ENCODE assay signal across 9 mouse cellular contexts in the genomic region with DNA sequence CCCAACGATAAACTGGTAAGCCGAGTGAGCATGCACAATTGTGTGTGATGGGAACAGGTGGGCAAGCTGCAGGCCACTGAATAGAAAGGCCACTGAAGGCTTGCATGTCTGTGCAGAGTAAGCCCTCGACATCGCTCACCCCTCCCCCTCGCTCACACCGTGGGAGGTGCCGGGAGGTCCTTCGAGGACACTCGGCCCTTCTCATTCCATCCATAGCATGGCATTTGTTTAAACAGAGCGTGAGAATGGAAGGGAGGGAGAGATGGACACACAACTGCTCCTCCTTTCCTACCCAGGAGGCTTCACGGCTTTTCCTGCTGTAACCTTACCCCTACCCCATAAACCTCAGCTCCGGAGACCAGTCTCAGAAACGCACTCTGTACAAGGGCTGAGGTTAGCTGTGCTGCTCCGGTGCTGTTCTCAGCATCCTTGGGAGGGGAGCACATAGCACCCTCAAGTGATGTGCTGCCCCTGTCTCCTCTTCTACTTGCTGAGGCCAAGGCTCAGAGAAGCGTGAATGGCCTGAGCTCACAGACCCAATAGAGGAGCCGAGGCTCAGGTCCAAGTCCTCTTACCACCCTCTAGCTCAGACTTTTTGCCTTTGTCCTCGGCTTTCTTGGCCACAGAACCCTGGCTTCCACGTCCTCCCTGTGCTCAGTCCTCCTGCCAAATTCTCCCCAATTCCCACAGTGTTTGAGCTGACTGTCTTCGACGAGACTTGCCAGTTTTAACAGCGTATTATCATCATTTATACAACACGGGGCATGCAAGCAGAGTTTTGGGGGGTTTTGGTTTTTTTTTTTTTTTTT. TPM values are rescaled to one million over a fixed set of nuclear protein-coding genes. Genes with fewer than 3 reads are reported as not detected.
DNase-seq lines count a peak whose midpoint lies in the region; ATAC-seq and TF ChIP-seq lines count a peak whose summit lies in the region.
"Had no signal": no experiment of that assay in that cellular context is flagged by ENCODE, and none has a peak within 500 bp of the region (broad histone marks: within the 10 kb centered on the region; RNA-seq: fewer than 3 reads in every experiment).

No protein-coding gene starts in this region.

- peak; percentile 94 for DNase-seq in heart, adult 11 months
- DNase-seq in stomach, postnatal 0 days (ENCODE audit: low spot score), result no peak
- peak; percentile 32 to 59 for DNase-seq in heart, postnatal 10 days
- DNase-seq in lung, postnatal 14 days, result peak; percentile 32
- no peak for DNase-seq in spleen, adult 12 weeks (ENCODE audit: low spot score)
- no peak for DNase-seq in thymus, postnatal 25 days

- no peak overlapping the region for H3K9ac ChIP-seq in heart, embryonic 11.5 days (ENCODE audit: low read depth, low read length)
- H3K9ac ChIP-seq in stomach, embryonic 16.5 days (ENCODE audit: low read length), result no peak overlapping the region
- H3K9ac ChIP-seq in stomach, postnatal 0 days (ENCODE audit: low read length), result no peak overlapping the region
- H3K9ac ChIP-seq: neural tube, embryonic 13.5 days had no signal

- no peak overlapping the region for H3K27ac ChIP-seq in heart, embryonic 11.5 days (ENCODE audit: low read depth, low read length)
- H3K27ac ChIP-seq in stomach, embryonic 16.5 days (ENCODE audit: low read length), result no peak overlapping the region
- no peak overlapping the region for H3K27ac ChIP-seq in stomach, postnatal 0 days (replicated peaks)
- H3K27ac ChIP-seq: neural tube, embryonic 13.5 days had no signal

- no peak for TF ChIP-seq CTCF in stomach, postnatal 0 days (IDR thresholded peaks at IDR 0.05; ENCODE audit: low read depth)

- no peak overlapping the region for H3K4me3 ChIP-seq in heart, embryonic 11.5 days (ENCODE audit: low read depth, low read length)
- H3K4me3 ChIP-seq in stomach, embryonic 16.5 days (replicated peaks; ENCODE audit: low read length), result no peak overlapping the region
- no peak overlapping the region for H3K4me3 ChIP-seq in stomach, postnatal 0 days (ENCODE audit: low read depth, low read length)
- H3K4me3 ChIP-seq: neural tube, embryonic 13.5 days had no signal

- no peaks in the 10 kb centered on the region for H3K9me3 ChIP-seq in heart, embryonic 11.5 days (replicated peaks; ENCODE audit: control insufficient read depth, low read length)
- no peaks in the 10 kb centered on the region for H3K9me3 ChIP-seq in stomach, embryonic 16.5 days (replicated peaks; ENCODE audit: control insufficient read depth, low read length)
- H3K9me3 ChIP-seq in stomach, postnatal 0 days (ENCODE audit: control insufficient read depth, low read length), result no peaks in the 10 kb centered on the region
- H3K9me3 ChIP-seq: neural tube, embryonic 13.5 days had no signal

- H3K4me1 ChIP-seq in heart, embryonic 11.5 days (ENCODE audit: control insufficient read depth, insufficient read depth, low read length), result peaks cover 13% of the 10 kb centered on the region
- H3K4me1 ChIP-seq in stomach, embryonic 16.5 days (ENCODE audit: control insufficient read depth, insufficient read depth, low read length), result peaks cover 3% of the 10 kb centered on the region; the same call in 1 of the 2 replicates
- H3K4me1 ChIP-seq in stomach, postnatal 0 days (replicated peaks; ENCODE audit: control insufficient read depth, insufficient read depth), result no peaks in the 10 kb centered on the region

- intact Hi-C loops in heart, postnatal 10 days (cut with DNase I), result no loop called here

- no peak overlapping the region for H3K4me2 ChIP-seq in heart, embryonic 11.5 days
- H3K4me2 ChIP-seq in stomach, embryonic 16.5 days (ENCODE audit: low read depth, low read length), result 0 out of 2 replicates have a peak overlapping the region, but pooled peaks have one; percentile 5
- H3K4me2 ChIP-seq in stomach, postnatal 0 days (replicated peaks; ENCODE audit: low read depth), result no peak overlapping the region
- H3K4me2 ChIP-seq: neural tube, embryonic 13.5 days had no signal

- no peaks in the 10 kb centered on the region for H3K27me3 ChIP-seq in heart, embryonic 11.5 days (ENCODE audit: control insufficient read depth, insufficient read depth, low read length)
- H3K27me3 ChIP-seq in stomach, embryonic 16.5 days (ENCODE audit: control insufficient read depth, insufficient read depth, low read length), result no peaks in the 10 kb centered on the region
- no peaks in the 10 kb centered on the region for H3K27me3 ChIP-seq in stomach, postnatal 0 days (ENCODE audit: control insufficient read depth, insufficient read depth, low read length)
- H3K27me3 ChIP-seq: neural tube, embryonic 13.5 days had no signal

- no peak for ATAC-seq in heart, embryonic 11.5 days (replicated peaks; ENCODE audit: insufficient number of reproducible peaks, low FRiP score, low TSS enrichment)
- ATAC-seq in stomach, embryonic 16.5 days (ENCODE audit: insufficient read depth, low FRiP score), result no peak
- no peak; the same call in 1 of the 2 replicates for ATAC-seq in stomach, postnatal 0 days (ENCODE audit: low FRiP score, low TSS enrichment)

- TF ChIP-seq EP300 in stomach, postnatal 0 days (optimal IDR thresholded peaks at IDR 0.05), result no peak

- no peaks in the 10 kb centered on the region for H3K36me3 ChIP-seq in heart, embryonic 11.5 days (ENCODE audit: control insufficient read depth, insufficient read depth, low read length)
- no peaks in the 10 kb centered on the region for H3K36me3 ChIP-seq in stomach, embryonic 16.5 days (ENCODE audit: control insufficient read depth, insufficient read depth, low read length)
- H3K36me3 ChIP-seq in stomach, postnatal 0 days (ENCODE audit: control insufficient read depth, insufficient read depth, low read length), result no peaks in the 10 kb centered on the region
- H3K36me3 ChIP-seq: neural tube, embryonic 13.5 days had no signal

- WGBS in heart, embryonic 11.5 days (ENCODE audit: insufficient replicate concordance), result 63% methylated on average over 22 of the region's 22 CpGs
- WGBS in stomach, embryonic 16.5 days, result 54% methylated on average over 22 of the region's 22 CpGs
- 43% methylated on average over 22 of the region's 22 CpGs for WGBS in stomach, postnatal 0 days

RNA-seq across cellular contexts. Expression of a gene that starts 33.8 kb away (rescaled TPM):
- 26.6 and 32.5 TPM in 2 replicates for polyA plus RNA-seq in heart, embryonic 11.5 days (2014; fragmentation: Nextera tagmentation; extraction: Ambion mirVana)
- polyA plus RNA-seq in stomach, embryonic 16.5 days (2015; fragmentation: Nextera tagmentation; extraction: Ambion mirVana), result 10.8 TPM in 2 replicates
- 6.4 and 6.5 TPM in 2 replicates for polyA plus RNA-seq in stomach, postnatal 0 days (2015; fragmentation: Nextera tagmentation; extraction: Ambion mirVana)
- total RNA-seq in heart, postnatal 10 days (2021), result 100 to 1,000 TPM; 153 to 196 TPM

Comparison
In these comparisons a context has a peak if more than half of its experiments do, and no peak if none do; other contexts are left out.
1. DNase-seq: peak in heart, adult 11 months (single experiment), heart, postnatal 10 days (2 of 2) and lung, postnatal 14 days (single experiment); none in stomach, postnatal 0 days (single experiment), spleen, adult 12 weeks (single experiment) and thymus, postnatal 25 days (single experiment).